8 mouse cellular contexts compared by ENCODE assay signal in the genomic region with DNA sequence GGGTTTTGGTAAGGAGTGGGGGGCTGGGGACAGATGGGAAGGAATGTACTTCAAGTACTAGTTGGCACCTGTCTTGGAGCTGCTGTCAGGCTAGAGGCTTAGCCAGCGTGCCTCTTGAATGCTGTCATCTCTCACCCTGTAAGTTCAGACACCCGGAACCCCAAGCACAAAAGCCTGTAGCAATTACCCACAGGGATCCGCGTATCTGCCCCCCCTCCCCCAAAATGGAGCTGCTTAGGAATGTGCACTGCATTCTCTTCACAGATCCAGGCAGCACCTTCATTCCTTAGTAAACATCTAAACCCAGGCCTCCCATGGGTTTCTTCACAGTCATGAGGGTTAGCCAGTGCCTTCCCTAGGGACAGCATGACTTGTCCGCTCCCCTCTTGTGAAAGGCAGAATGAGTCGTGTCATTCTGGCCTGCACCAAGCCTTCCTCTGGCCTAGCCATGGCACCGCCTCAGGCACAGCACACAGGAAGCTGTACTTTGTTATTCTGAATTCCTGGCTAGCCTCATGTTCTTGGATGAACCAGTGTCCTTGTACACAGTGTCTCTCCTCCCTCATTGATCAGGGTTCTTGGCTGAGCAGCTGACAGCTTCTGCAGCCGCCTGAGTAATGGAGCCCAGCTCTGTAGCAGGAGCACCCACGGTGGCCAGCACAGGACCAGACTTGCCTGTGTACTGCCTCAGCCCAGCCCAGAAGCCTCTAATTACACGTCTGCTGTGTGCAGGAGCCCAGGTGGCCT. TPM values are rescaled to one million over a fixed set of nuclear protein-coding genes. Genes with fewer than 3 reads are reported as not detected.
DNase-seq lines count a peak whose midpoint lies in the region; ATAC-seq and TF ChIP-seq lines count a peak whose summit lies in the region.

No protein-coding gene starts in this region.

- intact Hi-C loops in gastrocnemius, adult 2 months (cut with DNase I), result no loop called here

- 29% methylated on average over 10 of the region's 10 CpGs for WGBS in intestine, embryonic 15.5 days
- 48% methylated on average over 10 of the region's 10 CpGs for WGBS in liver, embryonic 14.5 days (ENCODE audit: insufficient replicate concordance)
- WGBS in stomach, embryonic 16.5 days, result 25% methylated on average over 10 of the region's 10 CpGs

- no peak for TF ChIP-seq EP300 in liver, embryonic 14.5 days (IDR thresholded peaks at IDR 0.05; ENCODE audit: low read depth)

- ATAC-seq in intestine, embryonic 15.5 days, result peak; percentile 74
- peak; percentile 13; the same call in 1 of the 2 replicates for ATAC-seq in liver, embryonic 14.5 days (ENCODE audit: insufficient read depth)
- peak; percentile 84 for ATAC-seq in stomach, embryonic 16.5 days (ENCODE audit: insufficient read depth, low FRiP score)

- H3K4me1 ChIP-seq in intestine, embryonic 15.5 days (replicated peaks), result peaks cover 15% of the 10 kb centered on the region
- peaks cover 0 to 12% of the 10 kb centered on the region in 2 experiments; a peak in 2 of 4 replicates for H3K4me1 ChIP-seq in liver, embryonic 14.5 days (replicated peaks; ENCODE audit: control insufficient read depth in 2 of 2, insufficient read depth in 2 of 2, low read length in 1 of 2)
- H3K4me1 ChIP-seq in stomach, embryonic 16.5 days (ENCODE audit: control insufficient read depth, insufficient read depth, low read length), result peaks cover 32% of the 10 kb centered on the region

- TF ChIP-seq CTCF in gastrocnemius, adult 2 months (IDR thresholded peaks at IDR 0.05), result no peak
- TF ChIP-seq CTCF in liver, embryonic 14.5 days (IDR thresholded peaks at IDR 0.05; ENCODE audit: low read depth), result no peak

- peaks cover 9% of the 10 kb centered on the region for H3K36me3 ChIP-seq in intestine, embryonic 15.5 days
- H3K36me3 ChIP-seq in liver, embryonic 14.5 days (replicated peaks; ENCODE audit: control insufficient read depth, insufficient read depth, low read depth), result no peaks in the 10 kb centered on the region
- H3K36me3 ChIP-seq in stomach, embryonic 16.5 days (ENCODE audit: control insufficient read depth, insufficient read depth, low read length), result peaks cover 6% of the 10 kb centered on the region; the same call in 1 of the 2 replicates

- H3K27ac ChIP-seq in gastrocnemius, adult 2 months, result peak overlapping the region; percentile 91
- H3K27ac ChIP-seq in intestine, embryonic 15.5 days, result peak overlapping the region; percentile 56
- H3K27ac ChIP-seq in liver, embryonic 14.5 days, result no peak overlapping the region
- peak overlapping the region; percentile 92 for H3K27ac ChIP-seq in stomach, embryonic 16.5 days (ENCODE audit: low read length)

- H3K4me3 ChIP-seq in gastrocnemius, adult 2 months, result peak overlapping the region; percentile 71
- H3K4me3 ChIP-seq in intestine, embryonic 15.5 days (replicated peaks), result no peak overlapping the region
- H3K4me3 ChIP-seq in liver, embryonic 14.5 days (ENCODE audit: insufficient read depth in 1 of 2, low read depth in 2 of 2, low read length in 2 of 2), result no peak overlapping the region
- no peak overlapping the region for H3K4me3 ChIP-seq in stomach, embryonic 16.5 days (replicated peaks; ENCODE audit: low read length)

- peak; percentile 76 for DNase-seq in gastrocnemius, adult 2 months
- no peak for DNase-seq in gastrocnemius, postnatal 10 days
- DNase-seq in adrenal gland, adult 8-10 months, result peak; percentile 83
- DNase-seq in gastrocnemius, postnatal 25 days, result peak; percentile 85
- no peak for DNase-seq in liver, embryonic 14.5 days (ENCODE audit: low read depth in 3 of 3, low spot score in 3 of 3)
- DNase-seq in spleen, postnatal 4 days (ENCODE audit: low spot score in 2 of 2), result no peak

- no peaks in the 10 kb centered on the region for H3K9me3 ChIP-seq in intestine, embryonic 15.5 days
- H3K9me3 ChIP-seq in liver, embryonic 14.5 days (ENCODE audit: control insufficient read depth, low read length), result no peaks in the 10 kb centered on the region
- no peaks in the 10 kb centered on the region for H3K9me3 ChIP-seq in stomach, embryonic 16.5 days (replicated peaks; ENCODE audit: control insufficient read depth, low read length)

- no peak overlapping the region for H3K9ac ChIP-seq in intestine, embryonic 15.5 days
- H3K9ac ChIP-seq in liver, embryonic 14.5 days (replicated peaks), result no peak overlapping the region
- H3K9ac ChIP-seq in stomach, embryonic 16.5 days (ENCODE audit: low read length), result peak overlapping the region; percentile 46

- no peak overlapping the region for H3K4me2 ChIP-seq in intestine, embryonic 15.5 days (replicated peaks)
- no peak overlapping the region for H3K4me2 ChIP-seq in liver, embryonic 14.5 days (ENCODE audit: low read depth)
- peak overlapping the region; percentile 31; the same call in 1 of the 2 replicates for H3K4me2 ChIP-seq in stomach, embryonic 16.5 days (ENCODE audit: low read depth, low read length)

- no peaks in the 10 kb centered on the region for H3K27me3 ChIP-seq in intestine, embryonic 15.5 days (replicated peaks)
- H3K27me3 ChIP-seq in liver, embryonic 14.5 days (ENCODE audit: control insufficient read depth, insufficient read depth, low read length), result no peaks in the 10 kb centered on the region
- H3K27me3 ChIP-seq in stomach, embryonic 16.5 days (ENCODE audit: control insufficient read depth, insufficient read depth, low read length), result no peaks in the 10 kb centered on the region

RNA-seq across cellular contexts. Expression of gene Errfi1, which starts 17.8 kb away (rescaled TPM):
- 10 to 100 TPM; 20.7 to 50.5 TPM for total RNA-seq in gastrocnemius, adult 2 months (2021)
- total RNA-seq in gastrocnemius, postnatal 10 days (2021), result 10 to 100 TPM; 17.4 to 23.6 TPM
- 10 to 100 TPM; 17.9 to 44.0 (median 29.8) TPM for total RNA-seq in adrenal gland, adult 8-10 months (2022)
- 10 to 100 TPM; 16.0 to 17.9 TPM for total RNA-seq in gastrocnemius, postnatal 25 days (2021)
- polyA plus RNA-seq in intestine, embryonic 15.5 days (2015; fragmentation: Nextera tagmentation; extraction: Ambion mirVana), result 27.8 and 28.1 TPM in 2 replicates
- 11.3 and 12.6 TPM in 2 replicates for polyA plus RNA-seq in liver, embryonic 14.5 days (2012; rRNA removed)
- 23.1 and 26.1 TPM in 2 replicates for polyA plus RNA-seq in liver, embryonic 14.5 days (2014; fragmentation: Nextera tagmentation; extraction: Ambion mirVana)
- polyA plus RNA-seq in stomach, embryonic 16.5 days (2015; fragmentation: Nextera tagmentation; extraction: Ambion mirVana), result 29.4 and 30.8 TPM in 2 replicates

RNA-seq across cellular contexts. Expression of gene Park7, which starts 42.7 kb away (rescaled TPM):
- total RNA-seq in gastrocnemius, adult 2 months (2021), result 100 to 1,000 TPM; 579 to 815 TPM
- 100 to 1,000 TPM; 427 to 492 TPM for total RNA-seq in gastrocnemius, postnatal 10 days (2021)
- total RNA-seq in adrenal gland, adult 8-10 months (2022), result 100 to 1,000 TPM; 239 to 338 (median 269) TPM
- 100 to 1,000 TPM; 669 to 811 TPM for total RNA-seq in gastrocnemius, postnatal 25 days (2021)
- polyA plus RNA-seq in intestine, embryonic 15.5 days (2015; fragmentation: Nextera tagmentation; extraction: Ambion mirVana), result 410 and 432 TPM in 2 replicates
- 130 and 180 TPM in 2 replicates for polyA plus RNA-seq in liver, embryonic 14.5 days (2012; rRNA removed)
- polyA plus RNA-seq in liver, embryonic 14.5 days (2014; fragmentation: Nextera tagmentation; extraction: Ambion mirVana), result 259 and 263 TPM in 2 replicates
- 362 and 368 TPM in 2 replicates for polyA plus RNA-seq in stomach, embryonic 16.5 days (2015; fragmentation: Nextera tagmentation; extraction: Ambion mirVana)

RNA-seq across cellular contexts. Expression of gene Tnfrsf9, which starts 42.8 kb away (rescaled TPM):
- under 1 TPM in 1 of 2 experiments, not detected in 1; 0.20 TPM for total RNA-seq in gastrocnemius, adult 2 months (2021)
- under 1 TPM in 1 of 2 experiments, not detected in 1; 0.27 TPM for total RNA-seq in gastrocnemius, postnatal 10 days (2021)
- under 1 TPM in 3 of 4 experiments, not detected in 1; 0.27 to 0.43 (median 0.28) TPM for total RNA-seq in adrenal gland, adult 8-10 months (2022)
- total RNA-seq in gastrocnemius, postnatal 25 days (2021), result under 1 TPM in 1 of 2 experiments, not detected in 1; 0.18 TPM
- polyA plus RNA-seq in intestine, embryonic 15.5 days (2015; fragmentation: Nextera tagmentation; extraction: Ambion mirVana), result 1.5 and 1.7 TPM in 2 replicates
- polyA plus RNA-seq in liver, embryonic 14.5 days (2012; rRNA removed), result 0.08 and 0.10 TPM in 2 replicates
- polyA plus RNA-seq in liver, embryonic 14.5 days (2014; fragmentation: Nextera tagmentation; extraction: Ambion mirVana), result not detected in 2 replicates
- 0.84 and 1.3 TPM in 2 replicates for polyA plus RNA-seq in stomach, embryonic 16.5 days (2015; fragmentation: Nextera tagmentation; extraction: Ambion mirVana)

Comparison
In these comparisons a context has a peak if more than half of its experiments do, and no peak if none do; other contexts are left out.
1. DNase-seq: peak in gastrocnemius, adult 2 months (single experiment), adrenal gland, adult 8-10 months (single experiment) and gastrocnemius, postnatal 25 days (single experiment); none in gastrocnemius, postnatal 10 days (single experiment), liver, embryonic 14.5 days (0 of 3) and spleen, postnatal 4 days (0 of 2).
2. ATAC-seq: peak in every context shown above with its lines; median percentile 84 in stomach, embryonic 16.5 days; 74 in intestine, embryonic 15.5 days; 13 in liver, embryonic 14.5 days.